Mouse (Mus musculus) monocyte, adult 5-6 weeks (primary cell): Measurements from ENCODE around the gene Ing2. TPM values are rescaled to one million over a fixed set of nuclear protein-coding genes. Genes with fewer than 3 reads are reported as not detected.

ENCODE experiments used
- ATAC-seq: fragments of 153-309, 156-312 bp; replicated peaks from 2 replicates; pipeline ENCODE4 v1.8.0; 2017; ENCODE audit warnings: mild to moderate bottlenecking; ENCODE audit not compliant: low TSS enrichment, insufficient number of reproducible peaks, severe bottlenecking, poor library complexity, low FRiP score
- total RNA-seq: library from RNA; stranded (forward); fragments of 200-1000, 200-491, 200-594 nt; gene quantifications from 3 replicates; pipeline ENCODE4 v1.2.3, GENCODE M21; 2017

Ing2 gene
- total RNA-seq, 1 experiment from 2014 or later, result 78.1 TPM

- ATAC-seq, result no peak
Observed at GRCm38 (mm10) chr8:47679603-47680002, 4.2 kb upstream of the Ing2 start.

DNA sequence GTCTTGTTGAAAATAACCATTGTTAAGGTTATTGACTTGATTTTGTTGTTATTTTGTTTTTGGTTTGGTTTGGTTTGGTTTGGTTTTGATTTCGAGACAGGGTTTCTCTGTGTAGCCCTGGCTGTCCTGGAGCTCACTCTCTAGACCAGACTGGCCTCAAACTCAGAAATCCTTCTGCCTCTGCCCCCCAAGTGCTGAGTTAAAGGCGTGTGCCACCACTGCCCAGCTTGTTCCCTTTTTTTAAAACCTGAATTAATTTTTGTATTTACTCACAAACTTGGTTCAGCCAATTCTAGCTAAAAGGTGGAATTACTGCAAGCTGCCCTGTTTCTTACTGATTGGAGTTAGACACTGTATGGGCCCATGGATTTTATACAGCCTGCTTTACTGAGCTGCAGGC, 1.3 kb upstream of the Ing2 start:
- no peak for ATAC-seq

GRCm38 (mm10) chr8:47676224-47676623, 868 bp upstream of the Ing2 start:
- ATAC-seq, result no peak

DNA sequence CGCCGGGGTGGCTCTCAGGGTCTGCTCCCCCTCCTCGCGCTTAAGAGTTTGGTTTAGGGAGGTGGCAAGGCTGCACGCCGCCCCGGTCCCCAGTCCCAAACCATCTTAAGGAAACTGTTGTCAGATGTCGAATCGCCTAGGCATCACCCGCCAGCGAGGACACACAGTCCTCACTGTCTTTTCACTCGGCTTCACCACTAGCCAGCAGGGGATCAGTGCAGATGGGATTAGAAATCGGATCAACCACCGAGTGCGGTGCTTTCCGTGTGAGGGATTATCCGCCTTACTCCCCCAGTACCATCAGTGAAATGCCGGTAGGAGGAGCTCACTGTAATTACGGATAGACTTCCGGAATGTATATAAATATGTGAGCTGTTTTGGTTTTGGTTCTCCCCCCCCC, 430 bp upstream of the Ing2 start:
- ATAC-seq, result 0 out of 2 replicates have a peak, but pooled peaks have one; percentile 6

DNA sequence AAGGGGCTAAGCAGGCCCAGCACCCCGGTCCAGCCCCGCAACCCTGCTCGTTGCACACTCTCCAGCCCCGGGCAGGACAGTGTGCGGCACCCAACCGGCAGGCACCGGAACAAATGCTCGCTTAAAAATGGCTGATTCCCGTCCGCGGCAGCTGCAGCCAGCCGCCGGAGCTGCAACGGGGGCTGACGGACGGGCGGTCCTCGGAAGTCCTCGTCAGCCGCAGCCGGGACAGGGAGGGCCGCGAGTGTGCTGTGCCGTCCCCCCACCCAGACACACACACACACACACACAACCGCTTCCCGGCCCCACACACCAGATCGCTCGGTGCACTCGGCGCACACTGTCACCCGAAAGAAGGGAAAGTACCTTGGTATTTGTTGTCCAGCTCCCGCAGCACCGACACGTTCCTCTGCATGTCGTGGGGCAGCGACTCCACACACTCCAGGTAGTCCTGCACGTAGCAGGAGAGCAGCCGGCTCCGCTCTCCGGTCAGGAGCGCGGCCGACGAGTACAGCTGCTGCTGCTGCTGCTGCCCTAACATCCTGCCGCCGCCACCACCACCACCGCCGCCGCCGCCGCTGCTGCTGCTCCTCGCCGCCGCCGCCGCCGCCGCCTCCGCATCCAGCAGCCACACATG, 1.1 kb downstream of the Ing2 start:
- 0 out of 2 replicates have a peak, but pooled peaks have one; percentile 15 for ATAC-seq

GRCm38 (mm10) chr8:47673317-47674139, 1.8 kb downstream of the Ing2 start:
- ATAC-seq, result peak; percentile 69

- no peak for ATAC-seq
Observed at GRCm38 (mm10) chr8:47664231-47664785, 11.0 kb downstream of the Ing2 start.

DNA sequence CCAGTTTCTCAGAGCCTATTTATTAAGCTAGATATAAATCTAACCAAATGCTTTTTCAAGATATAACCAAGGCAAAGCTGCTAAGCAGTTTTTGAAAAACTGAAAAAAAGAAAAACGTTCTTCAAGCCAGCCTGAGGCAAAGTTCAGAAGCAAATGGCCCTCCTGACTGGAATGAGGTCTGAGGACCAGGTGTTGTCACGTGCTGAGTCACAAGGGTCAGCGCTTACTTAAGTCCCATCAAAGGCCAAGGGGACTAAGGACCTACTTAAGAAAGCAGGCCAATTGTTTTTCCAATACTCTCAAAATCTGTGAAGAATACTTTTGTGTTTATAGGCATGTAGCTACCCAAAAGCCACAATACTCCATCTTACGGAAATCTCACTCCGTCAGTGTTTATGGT, 12.2 kb downstream of the Ing2 start:
- ATAC-seq, result no peak

- ATAC-seq, result no peak
Observed at GRCm38 (mm10) chr8:47662716-47663115, 12.6 kb downstream of the Ing2 start.

DNA sequence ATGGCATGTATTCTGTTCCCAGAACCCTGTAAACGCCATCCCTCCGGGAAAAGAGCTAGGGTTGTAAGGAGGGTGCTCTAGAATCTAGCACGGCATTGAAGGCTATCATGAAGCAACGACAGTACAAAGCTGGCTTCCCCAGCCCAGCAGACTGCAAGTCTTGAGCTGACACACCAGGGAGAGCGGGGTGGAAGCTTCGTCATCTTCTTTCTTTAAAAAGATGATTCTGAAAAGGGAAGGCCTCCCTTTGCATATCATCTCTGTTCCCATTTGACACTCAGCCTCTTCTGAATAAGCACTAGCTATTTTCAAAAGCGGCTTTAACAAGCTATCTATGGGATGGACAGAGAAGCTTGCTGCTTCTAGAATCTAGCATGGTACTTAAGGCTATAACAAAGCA, 15.0 kb downstream of the Ing2 start:
- no peak for ATAC-seq

DNA sequence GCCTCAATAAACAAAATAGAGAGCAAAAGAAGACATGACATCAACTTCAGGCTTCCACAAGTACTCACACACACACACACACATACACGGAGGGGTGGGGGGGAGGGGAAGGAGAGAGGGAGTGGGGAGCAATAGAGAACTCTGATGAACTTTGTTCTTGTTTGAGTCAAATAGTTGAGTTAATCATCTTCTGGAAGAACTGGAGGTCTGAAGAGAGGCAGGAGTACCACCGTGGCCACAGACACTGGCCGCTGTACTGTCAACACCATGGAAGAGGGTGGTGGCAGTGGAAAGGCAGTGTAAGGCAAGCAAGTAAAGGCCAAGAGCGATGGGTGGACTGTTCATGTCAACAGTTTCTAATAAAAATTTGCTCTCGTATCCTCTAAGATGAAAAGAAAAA, 15.9 kb downstream of the Ing2 start:
- ATAC-seq, result no peak

- ATAC-seq, result no peak
Observed at GRCm38 (mm10) chr8:47654406-47654805, 20.9 kb downstream of the Ing2 start.

- ATAC-seq, result no peak
Observed at GRCm38 (mm10) chr8:47652737-47653076, 22.6 kb downstream of the Ing2 start.

DNA sequence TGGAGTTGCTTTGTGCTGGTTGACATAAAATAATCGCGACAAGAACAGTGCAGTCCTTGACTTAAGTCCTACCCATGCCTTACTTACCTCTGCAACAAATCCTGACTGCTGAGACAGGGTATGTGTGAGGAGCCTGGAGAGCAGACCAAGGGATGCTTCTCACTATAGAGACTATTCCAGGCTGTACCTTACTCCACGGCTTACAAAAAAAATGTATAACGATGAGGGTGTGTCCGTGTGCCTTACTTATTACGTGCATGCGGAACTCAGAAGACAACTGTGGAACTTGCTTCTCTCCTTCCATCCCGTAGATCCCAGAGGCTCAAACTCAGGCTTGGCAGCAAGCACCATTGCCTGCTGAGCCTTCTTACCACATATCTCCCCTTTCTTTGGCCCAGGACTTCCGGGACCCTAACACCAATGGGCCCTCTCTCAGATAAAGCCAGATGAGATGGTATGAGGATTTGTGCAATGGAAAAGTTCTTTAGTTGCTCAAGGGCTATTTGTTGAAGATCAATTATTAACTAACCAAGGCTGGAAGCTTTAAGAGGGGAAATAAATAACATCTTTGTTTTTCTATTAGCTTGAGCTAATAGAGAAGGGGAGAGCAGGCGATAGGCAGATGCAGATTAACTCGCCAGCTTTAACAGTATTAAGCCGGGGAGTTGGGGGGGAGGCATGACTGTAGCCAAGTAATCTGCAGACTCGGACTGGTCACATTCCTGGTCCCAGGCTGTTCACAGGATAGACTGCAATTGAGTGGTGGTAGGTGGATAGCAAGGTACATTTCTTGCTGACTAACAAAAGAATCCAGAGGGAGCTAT, 23.2 kb downstream of the Ing2 start:
- no peak for ATAC-seq

DNA sequence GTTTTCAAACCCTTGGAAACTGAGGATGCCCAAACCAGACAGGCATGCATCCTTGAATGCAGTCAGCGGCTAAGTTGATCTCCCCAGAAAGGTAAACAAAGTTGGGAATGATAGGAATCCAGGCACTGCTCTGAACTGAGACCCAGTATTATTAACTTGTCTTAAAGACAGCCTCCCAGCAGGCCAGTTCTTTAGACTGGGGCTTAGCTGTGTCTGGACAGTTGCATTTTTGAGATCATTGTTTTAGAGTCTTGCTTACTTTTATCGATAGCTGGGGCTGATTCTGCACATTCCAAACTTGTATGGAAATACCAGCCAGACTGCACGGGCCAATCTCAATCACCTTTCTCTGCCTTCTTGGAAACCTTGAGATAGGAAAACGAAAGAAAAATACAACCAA, 24.5 kb downstream of the Ing2 start:
- no peak for ATAC-seq

DNA sequence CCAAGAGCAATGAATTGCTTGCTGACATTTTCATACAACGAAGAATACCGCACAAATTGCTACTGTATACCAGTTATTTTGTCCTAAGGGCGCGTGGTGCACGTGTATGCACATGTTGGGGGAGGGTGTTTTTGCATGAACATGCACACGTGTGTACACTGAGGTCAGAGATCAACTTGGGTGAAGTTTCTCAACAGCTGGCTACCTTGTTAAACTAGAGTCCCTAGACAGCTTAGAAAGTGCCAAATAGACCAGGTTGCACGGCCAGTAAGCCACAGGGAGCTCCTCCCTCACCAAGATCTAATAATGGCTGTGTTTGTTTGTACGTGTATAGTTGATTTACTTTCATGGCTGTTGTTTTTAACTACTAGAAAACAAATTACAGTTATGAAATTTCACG, 25.8 kb downstream of the Ing2 start:
- ATAC-seq, result no peak

GRCm38 (mm10) chr8:47642514-47643064, 32.8 kb downstream of the Ing2 start:
- no peak for ATAC-seq

DNA sequence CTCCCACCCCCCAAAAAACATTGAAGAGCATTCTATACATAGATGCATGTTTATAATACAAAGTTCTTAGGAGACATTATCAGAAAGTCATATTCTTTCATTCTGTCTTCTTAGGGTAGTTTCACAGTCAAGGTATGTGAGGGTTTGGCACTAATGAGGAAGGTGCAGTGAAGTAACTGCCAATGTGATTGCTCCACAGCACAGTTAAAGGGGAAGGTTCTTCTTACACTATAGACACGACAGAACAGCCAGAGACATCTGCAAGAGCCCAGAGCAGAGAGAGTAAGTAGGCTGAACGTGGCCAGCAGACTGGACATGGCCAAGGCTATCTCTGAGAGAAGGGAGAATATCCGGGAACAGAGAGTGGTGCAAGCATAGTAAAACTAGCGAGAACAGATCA, 38.2 kb downstream of the Ing2 start:
- ATAC-seq, result no peak

- ATAC-seq, result no peak
Observed at GRCm38 (mm10) chr8:47636032-47636431, 39.3 kb downstream of the Ing2 start.
